8 mouse cellular contexts compared by ENCODE assay signal in the genomic region with DNA sequence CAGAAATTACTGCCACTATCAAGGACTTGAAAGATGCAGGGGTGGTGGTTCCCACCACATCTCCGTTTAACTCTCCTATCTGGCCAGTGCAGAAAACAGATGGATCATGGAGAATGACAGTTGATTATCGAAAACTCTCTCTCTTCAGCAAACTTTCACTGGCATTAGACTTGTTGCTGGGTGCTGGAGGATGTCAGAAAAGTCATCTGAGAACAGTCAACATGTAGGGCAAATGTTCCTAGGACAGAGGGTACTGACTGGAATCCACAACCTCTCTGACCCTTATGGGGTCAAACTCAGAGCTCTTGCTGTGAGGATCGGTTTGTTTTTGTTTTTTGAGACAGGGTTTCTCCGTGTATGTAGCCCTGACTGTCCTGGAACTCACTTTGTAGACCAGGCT. TPM values are rescaled to one million over a fixed set of nuclear protein-coding genes. Genes with fewer than 3 reads are reported as not detected.
A peak's percentile ranks its signal among the peaks of the same experiment; 100 is the strongest.
DNase-seq lines count a peak whose midpoint lies in the region; ATAC-seq and TF ChIP-seq lines count a peak whose summit lies in the region.
"Not testable (repeated sequence)": the region's sequence is repeated elsewhere in the genome, so short reads cannot be mapped to it uniquely, and the experiment has no call there.

No protein-coding gene starts in this region.

- TF ChIP-seq CTCF in ES-Bruce4 (IDR thresholded peaks at IDR 0.05; ENCODE audit: low read depth, low read length): not testable (repeated sequence)

- peak overlapping the region; percentile 68 for H3K4me2 ChIP-seq in embryonic facial prominence, embryonic 13.5 days
- peak overlapping the region; percentile 76 for H3K4me2 ChIP-seq in forebrain, embryonic 16.5 days (ENCODE audit: low read length)
- peak overlapping the region; percentile 59 for H3K4me2 ChIP-seq in hindbrain, embryonic 11.5 days (replicated peaks; ENCODE audit: low read depth, low read length)
- peak overlapping the region; percentile 57 for H3K4me2 ChIP-seq in kidney, embryonic 14.5 days (replicated peaks; ENCODE audit: low read depth, low read length)
- H3K4me2 ChIP-seq in liver, embryonic 11.5 days: peak overlapping the region; percentile 81
- H3K4me2 ChIP-seq in neural tube, embryonic 14.5 days (ENCODE audit: low read depth, low read length): peak overlapping the region; percentile 66

- not testable (repeated sequence) for H3K27me3 ChIP-seq in ES-Bruce4 (ENCODE audit: control insufficient read depth, insufficient read depth, low read length, poor library complexity, severe bottlenecking); embryonic facial prominence, embryonic 13.5 days; forebrain, embryonic 16.5 days (replicated peaks; ENCODE audit: control insufficient read depth, insufficient read depth, low read length); hindbrain, embryonic 11.5 days (ENCODE audit: control insufficient read depth, insufficient read depth, low read length); kidney, embryonic 14.5 days (ENCODE audit: control insufficient read depth, insufficient read depth, low read length); liver, embryonic 11.5 days (replicated peaks; ENCODE audit: control insufficient read depth, insufficient read depth, low read length); neural tube, embryonic 14.5 days (ENCODE audit: control insufficient read depth, insufficient read depth, low read length)

- not testable (repeated sequence) for H3K4me1 ChIP-seq in ES-Bruce4 (ENCODE audit: control insufficient read depth, insufficient read depth, low read length); hindbrain, embryonic 11.5 days (replicated peaks; ENCODE audit: control insufficient read depth, insufficient read depth, low read length); neural tube, embryonic 14.5 days (ENCODE audit: control insufficient read depth, insufficient read depth, low read length)
- H3K4me1 ChIP-seq in embryonic facial prominence, embryonic 13.5 days: peaks cover 17% of the 10 kb centered on the region
- H3K4me1 ChIP-seq in forebrain, embryonic 16.5 days (replicated peaks; ENCODE audit: control insufficient read depth, insufficient read depth, low read length): peaks cover 18% of the 10 kb centered on the region
- H3K4me1 ChIP-seq in kidney, embryonic 14.5 days (ENCODE audit: control insufficient read depth, insufficient read depth, low read length): peaks cover 15% of the 10 kb centered on the region
- peaks cover 39% of the 10 kb centered on the region for H3K4me1 ChIP-seq in liver, embryonic 11.5 days (replicated peaks; ENCODE audit: control insufficient read depth, insufficient read depth, low read length)

- ATAC-seq in embryonic facial prominence, embryonic 13.5 days (ENCODE audit: insufficient number of reproducible peaks, insufficient read depth, low FRiP score, low TSS enrichment, low read depth); forebrain, embryonic 16.5 days; hindbrain, embryonic 11.5 days (ENCODE audit: low FRiP score); kidney, embryonic 14.5 days (ENCODE audit: low FRiP score, low TSS enrichment); liver, embryonic 11.5 days (replicated peaks; ENCODE audit: low FRiP score); neural tube, embryonic 14.5 days (ENCODE audit: low read depth): not testable (repeated sequence)
- 0 out of 2 replicates have a peak, but pooled peaks have one; percentile 25 for ATAC-seq in megakaryocyte-erythroid progenitor cell, adult 5-6 weeks (replicated peaks; ENCODE audit: low FRiP score, low TSS enrichment, poor library complexity, severe bottlenecking)

- H3K9ac ChIP-seq in ES-Bruce4 (ENCODE audit: low read depth, poor library complexity, severe bottlenecking): peak overlapping the region; percentile 25; the same call in 1 of the 2 replicates
- 0 out of 2 replicates have a peak overlapping the region, but pooled peaks have one; percentile 98 for H3K9ac ChIP-seq in embryonic facial prominence, embryonic 13.5 days
- H3K9ac ChIP-seq in forebrain, embryonic 16.5 days (replicated peaks; ENCODE audit: low read depth, low read length): peak overlapping the region; percentile 90
- peak overlapping the region; percentile 96; the same call in 1 of the 2 replicates for H3K9ac ChIP-seq in hindbrain, embryonic 11.5 days (ENCODE audit: low read depth, low read length)
- H3K9ac ChIP-seq in kidney, embryonic 14.5 days (ENCODE audit: low read depth, low read length): peak overlapping the region; percentile 69; the same call in 1 of the 2 replicates
- H3K9ac ChIP-seq in liver, embryonic 11.5 days (ENCODE audit: low read depth, low read length): peak overlapping the region; percentile 77
- H3K9ac ChIP-seq in neural tube, embryonic 14.5 days (replicated peaks; ENCODE audit: low read depth, low read length): peak overlapping the region; percentile 97

- WGBS in embryonic facial prominence, embryonic 13.5 days: 66% methylated on average over 4 of the region's 4 CpGs
- 58% methylated on average over 4 of the region's 4 CpGs for WGBS in forebrain, embryonic 16.5 days
- 49% methylated on average over 4 of the region's 4 CpGs for WGBS in hindbrain, embryonic 11.5 days
- 42% methylated on average over 4 of the region's 4 CpGs for WGBS in kidney, embryonic 14.5 days
- 27% methylated on average over 4 of the region's 4 CpGs for WGBS in liver, embryonic 11.5 days
- WGBS in neural tube, embryonic 14.5 days: 56% methylated on average over 4 of the region's 4 CpGs

- TF ChIP-seq POLR2A in ES-Bruce4 (IDR thresholded peaks at IDR 0.05; ENCODE audit: insufficient read depth, low read length): not testable (repeated sequence)

- TF ChIP-seq EP300 in ES-Bruce4 (IDR thresholded peaks at IDR 0.05; ENCODE audit: insufficient read depth, low read depth, low read length): not testable (repeated sequence)

- H3K4me3 ChIP-seq in ES-Bruce4 (ENCODE audit: low read depth, low read length): not testable (repeated sequence)
- H3K4me3 ChIP-seq in embryonic facial prominence, embryonic 13.5 days: peak overlapping the region; percentile 95
- H3K4me3 ChIP-seq in forebrain, embryonic 16.5 days (replicated peaks; ENCODE audit: low read length): peak overlapping the region; percentile 97
- H3K4me3 ChIP-seq in hindbrain, embryonic 11.5 days (ENCODE audit: low read depth, low read length): peak overlapping the region; percentile 95; the same call in 1 of the 2 replicates
- H3K4me3 ChIP-seq in kidney, embryonic 14.5 days (ENCODE audit: low read length): peak overlapping the region; percentile 72; the same call in 1 of the 2 replicates
- peak overlapping the region; percentile 76 for H3K4me3 ChIP-seq in liver, embryonic 11.5 days (ENCODE audit: low read depth, low read length)
- H3K4me3 ChIP-seq in neural tube, embryonic 14.5 days (ENCODE audit: low read depth, low read length): peak overlapping the region; percentile 98

- not testable (repeated sequence) for H3K36me3 ChIP-seq in ES-Bruce4 (ENCODE audit: control insufficient read depth, insufficient read depth, low read length, poor library complexity, severe bottlenecking); embryonic facial prominence, embryonic 13.5 days; forebrain, embryonic 16.5 days (ENCODE audit: control insufficient read depth, insufficient read depth); hindbrain, embryonic 11.5 days (ENCODE audit: control insufficient read depth, insufficient read depth, low read length); kidney, embryonic 14.5 days (ENCODE audit: control insufficient read depth, insufficient read depth, low read length); liver, embryonic 11.5 days (ENCODE audit: control insufficient read depth, insufficient read depth, low read length); neural tube, embryonic 14.5 days (ENCODE audit: control insufficient read depth, insufficient read depth, low read length)

- not testable (repeated sequence) for DNase-seq in hindbrain, embryonic 11.5 days (ENCODE audit: low spot score); liver, embryonic 11.5 days (ENCODE audit: low spot score)

- 0 out of 2 replicates have a peak overlapping the region, but pooled peaks have one; percentile 15 for H3K27ac ChIP-seq in ES-Bruce4 (ENCODE audit: insufficient read depth, low read length)
- peak overlapping the region; percentile 71 for H3K27ac ChIP-seq in embryonic facial prominence, embryonic 13.5 days
- H3K27ac ChIP-seq in forebrain, embryonic 16.5 days (ENCODE audit: low read length): peak overlapping the region; percentile 97
- H3K27ac ChIP-seq in hindbrain, embryonic 11.5 days (ENCODE audit: low read depth, low read length): peak overlapping the region; percentile 91
- H3K27ac ChIP-seq in kidney, embryonic 14.5 days (ENCODE audit: low read depth, low read length): peak overlapping the region; percentile 63; the same call in 1 of the 2 replicates
- peak overlapping the region; percentile 95 for H3K27ac ChIP-seq in liver, embryonic 11.5 days (ENCODE audit: low read depth, low read length)
- H3K27ac ChIP-seq in neural tube, embryonic 14.5 days (ENCODE audit: low read depth, low read length): peak overlapping the region; percentile 93

- not testable (repeated sequence) for H3K9me3 ChIP-seq in ES-Bruce4 (replicated peaks; ENCODE audit: control insufficient read depth, insufficient read depth, low read length, poor library complexity, severe bottlenecking); embryonic facial prominence, embryonic 13.5 days; forebrain, embryonic 16.5 days (ENCODE audit: control insufficient read depth, low read length); hindbrain, embryonic 11.5 days (ENCODE audit: control insufficient read depth, low read length); kidney, embryonic 14.5 days (ENCODE audit: control insufficient read depth, low read length); liver, embryonic 11.5 days (ENCODE audit: control insufficient read depth, low read length); neural tube, embryonic 14.5 days (ENCODE audit: control insufficient read depth, low read length)

RNA-seq across cellular contexts. Expression of a gene that starts 0.9 kb away (rescaled TPM):
- 71.7 and 76.9 TPM in 2 replicates for polyA plus RNA-seq in ES-Bruce4 (2011; ENCODE audit: insufficient read depth, insufficient read length, low read depth, missing spikeins)
- 196 and 208 TPM in 2 replicates for polyA plus RNA-seq in embryonic facial prominence, embryonic 13.5 days (2015; fragmentation: Nextera tagmentation; extraction: Ambion mirVana)
- polyA plus RNA-seq in forebrain, embryonic 16.5 days (2015; fragmentation: Nextera tagmentation; extraction: Ambion mirVana): 224 and 243 TPM in 2 replicates
- polyA plus RNA-seq in hindbrain, embryonic 11.5 days (2014; fragmentation: Nextera tagmentation; extraction: Ambion mirVana): 161 and 167 TPM in 2 replicates
- polyA plus RNA-seq in kidney, embryonic 14.5 days (2014; fragmentation: Nextera tagmentation; extraction: Ambion mirVana): 124 and 183 TPM in 2 replicates
- 170 and 186 TPM in 2 replicates for polyA plus RNA-seq in liver, embryonic 11.5 days (2014; fragmentation: Nextera tagmentation; extraction: Ambion mirVana)
- total RNA-seq in megakaryocyte-erythroid progenitor cell, adult 5-6 weeks (2014; fragmentation: Nextera tagmentation): 188 and 260 TPM in 2 replicates
- total RNA-seq in megakaryocyte-erythroid progenitor cell, adult 5-6 weeks (2017): 170 and 288 TPM in 2 replicates
- polyA plus RNA-seq in neural tube, embryonic 14.5 days (2014; fragmentation: Nextera tagmentation; extraction: Ambion mirVana): 213 and 243 TPM in 2 replicates

RNA-seq across cellular contexts. Expression of a gene that starts 46.9 kb away (rescaled TPM):
- polyA plus RNA-seq in ES-Bruce4 (2011; ENCODE audit: insufficient read depth, insufficient read length, low read depth, missing spikeins): 2.6 and 2.8 TPM in 2 replicates
- 8.3 and 13.9 TPM in 2 replicates for polyA plus RNA-seq in embryonic facial prominence, embryonic 13.5 days (2015; fragmentation: Nextera tagmentation; extraction: Ambion mirVana)
- 29.1 and 31.2 TPM in 2 replicates for polyA plus RNA-seq in forebrain, embryonic 16.5 days (2015; fragmentation: Nextera tagmentation; extraction: Ambion mirVana)
- 10.8 and 12.6 TPM in 2 replicates for polyA plus RNA-seq in hindbrain, embryonic 11.5 days (2014; fragmentation: Nextera tagmentation; extraction: Ambion mirVana)
- polyA plus RNA-seq in kidney, embryonic 14.5 days (2014; fragmentation: Nextera tagmentation; extraction: Ambion mirVana): 9.0 and 11.1 TPM in 2 replicates
- 5.2 and 8.4 TPM in 2 replicates for polyA plus RNA-seq in liver, embryonic 11.5 days (2014; fragmentation: Nextera tagmentation; extraction: Ambion mirVana)
- total RNA-seq in megakaryocyte-erythroid progenitor cell, adult 5-6 weeks (2014; fragmentation: Nextera tagmentation): 10.2 and 13.1 TPM in 2 replicates
- 3.3 and 4.2 TPM in 2 replicates for total RNA-seq in megakaryocyte-erythroid progenitor cell, adult 5-6 weeks (2017)
- 20.6 and 29.8 TPM in 2 replicates for polyA plus RNA-seq in neural tube, embryonic 14.5 days (2014; fragmentation: Nextera tagmentation; extraction: Ambion mirVana)

RNA-seq across cellular contexts. Expression of a gene that starts 58.8 kb away (rescaled TPM):
- polyA plus RNA-seq in ES-Bruce4 (2011; ENCODE audit: insufficient read depth, insufficient read length, low read depth, missing spikeins): 10.1 and 14.0 TPM in 2 replicates
- 24.6 and 25.2 TPM in 2 replicates for polyA plus RNA-seq in embryonic facial prominence, embryonic 13.5 days (2015; fragmentation: Nextera tagmentation; extraction: Ambion mirVana)
- polyA plus RNA-seq in forebrain, embryonic 16.5 days (2015; fragmentation: Nextera tagmentation; extraction: Ambion mirVana): 8.6 and 8.7 TPM in 2 replicates
- polyA plus RNA-seq in hindbrain, embryonic 11.5 days (2014; fragmentation: Nextera tagmentation; extraction: Ambion mirVana): 4.3 TPM in 2 replicates
- polyA plus RNA-seq in kidney, embryonic 14.5 days (2014; fragmentation: Nextera tagmentation; extraction: Ambion mirVana): 10.8 and 16.1 TPM in 2 replicates
- 12.3 and 12.8 TPM in 2 replicates for polyA plus RNA-seq in liver, embryonic 11.5 days (2014; fragmentation: Nextera tagmentation; extraction: Ambion mirVana)
- total RNA-seq in megakaryocyte-erythroid progenitor cell, adult 5-6 weeks (2014; fragmentation: Nextera tagmentation): 4.8 and 14.9 TPM in 2 replicates
- total RNA-seq in megakaryocyte-erythroid progenitor cell, adult 5-6 weeks (2017): 5.0 and 13.8 TPM in 2 replicates
- 11.4 TPM in 2 replicates for polyA plus RNA-seq in neural tube, embryonic 14.5 days (2014; fragmentation: Nextera tagmentation; extraction: Ambion mirVana)

Comparison
In these comparisons a context has a peak if more than half of its experiments do, and no peak if none do; other contexts are left out.
1. H3K27ac ChIP-seq: peak in every context shown above with its lines; median percentile 97 in forebrain, embryonic 16.5 days; 95 in liver, embryonic 11.5 days; 93 in neural tube, embryonic 14.5 days; 91 in hindbrain, embryonic 11.5 days; 71 in embryonic facial prominence, embryonic 13.5 days; 63 in kidney, embryonic 14.5 days; 15 in ES-Bruce4.
2. H3K9ac ChIP-seq: peak in every context shown above with its lines; median percentile 98 in embryonic facial prominence, embryonic 13.5 days; 97 in neural tube, embryonic 14.5 days; 96 in hindbrain, embryonic 11.5 days; 90 in forebrain, embryonic 16.5 days; 77 in liver, embryonic 11.5 days; 69 in kidney, embryonic 14.5 days; 25 in ES-Bruce4.